Mouse (Mus musculus) midbrain, embryonic 15.5 days (tissue): ENCODE data around the gene Spns3. TPM values are rescaled to one million over a fixed set of nuclear protein-coding genes. Genes with fewer than 3 reads are reported as not detected.

Experiments
- ATAC-seq: fragments of 200-750 bp; cut with Nextera tagmentation; replicated peaks from 2 replicates; pipeline ENCODE4 v1.8.0; 2017; ENCODE audit warnings: moderate TSS enrichment
- H3K27ac ChIP-seq: fragments of 300-500 bp; sonication (generic); 2 replicates; pipeline ENCODE4 v1.5.1; 2015; ENCODE audit warnings: mild to moderate bottlenecking, inconsistent platforms
- H3K27me3 ChIP-seq: fragments of 300-500 bp; sonication (generic); replicated peaks from 2 replicates; pipeline ENCODE4 v1.6.1; 2015; ENCODE audit warnings: inconsistent platforms
- H3K36me3 ChIP-seq: fragments of 300-500 bp; sonication (generic); replicated peaks from 2 replicates; pipeline ENCODE4 v1.6.1; 2015; ENCODE audit warnings: inconsistent platforms
- H3K4me1 ChIP-seq: fragments of 300-500 bp; sonication (generic); 2 replicates; pipeline ENCODE4 v1.6.1; 2015; ENCODE audit warnings: inconsistent platforms
- H3K4me2 ChIP-seq: fragments of 300-500 bp; sonication (generic); 2 replicates; pipeline ENCODE4 v1.6.1; 2015; ENCODE audit warnings: inconsistent platforms, mild to moderate bottlenecking, moderate library complexity
- H3K4me3 ChIP-seq: fragments of 300-500 bp; sonication (generic); 2 replicates; pipeline ENCODE4 v1.5.1; 2015; ENCODE audit warnings: mild to moderate bottlenecking, inconsistent platforms
- H3K9ac ChIP-seq: fragments of 300-500 bp; sonication (generic); 2 replicates; pipeline ENCODE4 v1.6.1; 2015; ENCODE audit warnings: mild to moderate bottlenecking, inconsistent platforms
- H3K9me3 ChIP-seq: fragments of 300-500 bp; sonication (generic); 2 replicates; pipeline ENCODE4 v1.6.1; 2016; ENCODE audit warnings: inconsistent platforms
- WGBS: fragments of 180-500 bp; shearing (Covaris S2); methylation state at CpG from one replicate; pipeline ENCODE4 v1.1.7; 2015; ENCODE audit warnings: mixed read lengths; 5-methylcytosine and 5-hydroxymethylcytosine counted together
- polyA plus RNA-seq: library from polyadenylated mRNA; unstranded; fragments of >200 nt; fragmentation: Nextera tagmentation; extraction: Ambion mirVana; gene quantifications from 2 replicates; pipeline ENCODE4 v1.2.1, GENCODE M21; 2015

Gene Spns3
- polyA plus RNA-seq, 1 experiment from 2014 or later = not detected

GRCm38 (mm10) chr11:72502236-72502635, 48.1 kb downstream of the Spns3 start:
- ATAC-seq = no peak
- H3K9ac ChIP-seq = no peak overlapping the region

GRCm38 (mm10) chr11:72501426-72502002, 48.8 kb downstream of the Spns3 start:
- Histone ChIP-seq H3K27ac (no peak overlapping the region), H3K36me3 (no peaks in the 10 kb centered on the region), H3K27me3 (no peaks in the 10 kb centered on the region), H3K4me1 (peaks cover 14% of the 10 kb centered on the region), H3K4me2 (no peak overlapping the region), H3K4me3 (no peak overlapping the region), H3K9me3 (no peaks in the 10 kb centered on the region), H3K9ac (no peak overlapping the region)
- 37% methylated on average over 5 of the region's 5 CpGs for WGBS
- ATAC-seq = no peak

More at GRCm38 (mm10) chr11:72502236-72502635, 48.1 kb downstream of the Spns3 start:
- Histone ChIP-seq H3K27me3 (no peaks in the 10 kb centered on the region), H3K9me3 (no peaks in the 10 kb centered on the region), H3K4me1 (peaks cover 14% of the 10 kb centered on the region), H3K4me2 (no peak overlapping the region), H3K27ac (no peak overlapping the region), H3K4me3 (no peak overlapping the region), H3K36me3 (no peaks in the 10 kb centered on the region)
- 15% methylated on average over 8 of the region's 8 CpGs for WGBS

- Histone ChIP-seq H3K4me3 (no peak overlapping the region), H3K36me3 (no peaks in the 10 kb centered on the region)
- 85% methylated on average over 4 of the region's 4 CpGs for WGBS
Observed at GRCm38 (mm10) chr11:72500139-72500538, 50.2 kb downstream of the Spns3 start.

GRCm38 (mm10) chr11:72497367-72497766, 52.9 kb downstream of the Spns3 start:
- Histone ChIP-seq H3K27ac (no peak overlapping the region), H3K9ac (no peak overlapping the region), H3K4me3 (no peak overlapping the region), H3K4me2 (no peak overlapping the region), H3K27me3 (no peaks in the 10 kb centered on the region), H3K9me3 (no peaks in the 10 kb centered on the region), H3K4me1 (peaks cover 11% of the 10 kb centered on the region), H3K36me3 (no peaks in the 10 kb centered on the region)
- ATAC-seq = no peak
- 28% methylated on average over 4 of the region's 4 CpGs for WGBS

More at GRCm38 (mm10) chr11:72500139-72500538, 50.2 kb downstream of the Spns3 start:
- Histone ChIP-seq H3K4me2 (no peak overlapping the region), H3K9me3 (no peaks in the 10 kb centered on the region), H3K9ac (no peak overlapping the region), H3K4me1 (peaks cover 14% of the 10 kb centered on the region), H3K27me3 (no peaks in the 10 kb centered on the region), H3K27ac (no peak overlapping the region)
- no peak for ATAC-seq

- Histone ChIP-seq H3K9ac (no peak overlapping the region), H3K36me3 (no peaks in the 10 kb centered on the region), H3K4me3 (no peak overlapping the region), H3K27ac (no peak overlapping the region), H3K27me3 (no peaks in the 10 kb centered on the region), H3K4me2 (no peak overlapping the region), H3K4me1 (peaks cover 5% of the 10 kb centered on the region), H3K9me3 (no peaks in the 10 kb centered on the region)
- WGBS = 61% methylated on average over 1 of the region's 1 CpGs
- no peak for ATAC-seq
Observed at GRCm38 (mm10) chr11:72496775-72497174, 53.5 kb downstream of the Spns3 start.

- Histone ChIP-seq H3K4me2 (no peak overlapping the region), H3K27ac (no peak overlapping the region), H3K4me1 (0 out of 2 replicates have a peak, but pooled peaks cover 2% of the 10 kb centered on the region), H3K9ac (no peak overlapping the region), H3K27me3 (no peaks in the 10 kb centered on the region), H3K36me3 (no peaks in the 10 kb centered on the region), H3K4me3 (no peak overlapping the region), H3K9me3 (no peaks in the 10 kb centered on the region)
- ATAC-seq = no peak
- 60% methylated on average over 3 of the region's 3 CpGs for WGBS
Observed at GRCm38 (mm10) chr11:72496066-72496465, 54.2 kb downstream of the Spns3 start.

GRCm38 (mm10) chr11:72494046-72494988, 56.0 kb downstream of the Spns3 start:
- H3K9ac ChIP-seq = no peak overlapping the region
- no peaks in the 10 kb centered on the region for H3K36me3 ChIP-seq
- H3K27ac ChIP-seq = no peak overlapping the region
- no peaks in the 10 kb centered on the region for H3K9me3 ChIP-seq
- 57% methylated on average over 8 of the region's 8 CpGs for WGBS
- H3K4me2 ChIP-seq = no peak overlapping the region
- 0 out of 2 replicates have a peak, but pooled peaks cover 2% of the 10 kb centered on the region for H3K4me1 ChIP-seq
- ATAC-seq = no peak
- no peaks in the 10 kb centered on the region for H3K27me3 ChIP-seq
- H3K4me3 ChIP-seq = no peak overlapping the region

- ATAC-seq = no peak
- H3K4me1 ChIP-seq = peaks cover 21% of the 10 kb centered on the region
- H3K27ac ChIP-seq = no peak overlapping the region
Observed at GRCm38 (mm10) chr11:72491130-72491960, 59.0 kb downstream of the Spns3 start.

GRCm38 (mm10) chr11:72489881-72490301, 60.4 kb downstream of the Spns3 start, which contains the start of gene Spns2:
Spns2 (minus strand) TSS chr11:72489904.
- Histone ChIP-seq H3K36me3 (no peaks in the 10 kb centered on the region), H3K27me3 (no peaks in the 10 kb centered on the region), H3K4me2 (peak within 1 kb of the TSS; percentile 63), H3K9me3 (no peaks in the 10 kb centered on the region), H3K4me3 (peak within 1 kb of the TSS; percentile 61), H3K27ac (peak within 1 kb of the TSS; percentile 81), H3K9ac (peak within 1 kb of the TSS; percentile 70), H3K4me1 (peaks cover 34% of the 10 kb centered on the region)
- under 1% methylated on average over 34 of the region's 42 CpGs for WGBS
- ATAC-seq = peak; percentile 92

More at GRCm38 (mm10) chr11:72491130-72491960, 59.0 kb downstream of the Spns3 start:
- Histone ChIP-seq H3K4me3 (no peak overlapping the region), H3K9ac (no peak overlapping the region), H3K4me2 (no peak overlapping the region), H3K9me3 (no peaks in the 10 kb centered on the region), H3K27me3 (no peaks in the 10 kb centered on the region), H3K36me3 (no peaks in the 10 kb centered on the region)
- 60% methylated on average over 14 of the region's 15 CpGs for WGBS

- H3K27ac ChIP-seq = peak overlapping the region; percentile 81
- H3K4me3 ChIP-seq = peak overlapping the region; percentile 61
- H3K9ac ChIP-seq = peak overlapping the region; percentile 70
- WGBS = 0% methylated on average over 32 of the region's 42 CpGs
- no peaks in the 10 kb centered on the region for H3K36me3 ChIP-seq
- H3K9me3 ChIP-seq = no peaks in the 10 kb centered on the region
- no peaks in the 10 kb centered on the region for H3K27me3 ChIP-seq
- peak; percentile 52 for ATAC-seq
- peak overlapping the region; percentile 63 for H3K4me2 ChIP-seq
- H3K4me1 ChIP-seq = peaks cover 39% of the 10 kb centered on the region
Observed at GRCm38 (mm10) chr11:72489397-72489796, 60.9 kb downstream of the Spns3 start.

GRCm38 (mm10) chr11:72488753-72489271, 61.5 kb downstream of the Spns3 start:
- peak overlapping the region; percentile 70 for H3K9ac ChIP-seq
- under 1% methylated on average over 38 of the region's 38 CpGs for WGBS
- H3K36me3 ChIP-seq = no peaks in the 10 kb centered on the region
- ATAC-seq = peak; percentile 76
- peak overlapping the region; percentile 81 for H3K27ac ChIP-seq
- peak overlapping the region; percentile 61 for H3K4me3 ChIP-seq
- H3K4me2 ChIP-seq = peak overlapping the region; percentile 63
- no peaks in the 10 kb centered on the region for H3K27me3 ChIP-seq
- H3K4me1 ChIP-seq = peaks cover 39% of the 10 kb centered on the region
- no peaks in the 10 kb centered on the region for H3K9me3 ChIP-seq
